Mouse (Mus musculus) embryonic stem cell, embryonic (primary cell): ENCODE measurements around the gene Pacrg.

Experiments used
- CTCF ChIA-PET, 4 experiments: fragments of 300-600 bp in 2 of 4; fragments of 350-600 bp in 2 of 4; sonication (Branson Sonifier 250); formaldehyde crosslinking; loops; one replicate each; lab custom pipeline; 2022; ENCODE audit warnings: inconsistent platforms in 2 of 4; lab: Charles Lee
- POLR2A ChIA-PET, 4 experiments: fragments of 300-600 bp in 2 of 4; fragments of 350-600 bp in 2 of 4; sonication (Branson Sonifier 250); formaldehyde crosslinking; loops; one replicate each; lab custom pipeline; 2022; ENCODE audit warnings: antibody characterized with exemption in 4 of 4, inconsistent platforms in 1 of 4; lab: Charles Lee

Gene Pacrg

DNA sequence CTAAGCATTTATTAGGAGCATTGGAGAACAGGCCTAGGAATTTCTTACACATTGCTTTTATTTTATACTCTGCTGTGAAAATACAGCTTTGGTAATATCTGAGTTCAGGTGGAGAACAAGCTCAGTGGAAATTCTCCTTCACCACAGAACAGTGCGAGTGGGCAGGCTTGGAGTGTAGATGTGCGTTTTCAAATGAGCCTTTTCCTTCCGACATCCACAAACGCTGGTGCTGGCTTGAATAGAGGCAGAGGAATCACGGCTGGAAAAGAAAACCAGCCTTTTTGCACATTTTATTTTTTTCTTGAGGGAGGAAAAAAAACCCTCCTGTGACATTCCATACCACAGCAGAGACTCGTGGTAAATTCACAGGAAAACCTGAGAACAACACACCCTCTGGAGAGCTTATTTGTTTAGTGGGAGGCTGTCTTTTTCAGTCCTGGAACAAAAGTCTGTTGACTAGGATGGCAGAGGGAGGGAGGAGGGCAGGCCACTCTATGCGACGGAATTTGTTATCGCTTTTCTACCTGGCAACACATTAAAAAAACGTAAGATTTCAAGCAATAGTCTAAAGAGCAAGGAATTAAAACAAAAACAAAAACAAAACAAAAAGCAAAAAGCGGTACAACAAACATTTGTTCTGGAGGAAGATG lies 320.5 kb downstream of the Pacrg start:
- ChIA-PET POLR2A (interaction anchor here in 1 of 4 experiments (1.2 kb wide), 1 partner anchor 14 kb away, joined by 3 read pairs; no protein-coding TSS in a partner anchor), CTCF (interaction anchor here in 1 of 4 experiments (0.9 kb wide), 1 partner anchor 19 kb away, joined by 3 read pairs; no protein-coding TSS in a partner anchor)

- ChIA-PET POLR2A (interaction anchor here (0.6 to 2.0 kb wide), 19 partner anchors 14 to 282 kb away, joined by 3 to 11 read pairs (median 3); no protein-coding TSS in a partner anchor), CTCF (interaction anchor here (0.6 to 2.3 kb wide), 6 partner anchors 14 to 1727 kb away, joined by 3 to 12 read pairs (median 7); no protein-coding TSS in a partner anchor)
These were observed 325.3 kb downstream of the Pacrg start for GRCm38 (mm10) chr17:10514812-10515211.

DNA sequence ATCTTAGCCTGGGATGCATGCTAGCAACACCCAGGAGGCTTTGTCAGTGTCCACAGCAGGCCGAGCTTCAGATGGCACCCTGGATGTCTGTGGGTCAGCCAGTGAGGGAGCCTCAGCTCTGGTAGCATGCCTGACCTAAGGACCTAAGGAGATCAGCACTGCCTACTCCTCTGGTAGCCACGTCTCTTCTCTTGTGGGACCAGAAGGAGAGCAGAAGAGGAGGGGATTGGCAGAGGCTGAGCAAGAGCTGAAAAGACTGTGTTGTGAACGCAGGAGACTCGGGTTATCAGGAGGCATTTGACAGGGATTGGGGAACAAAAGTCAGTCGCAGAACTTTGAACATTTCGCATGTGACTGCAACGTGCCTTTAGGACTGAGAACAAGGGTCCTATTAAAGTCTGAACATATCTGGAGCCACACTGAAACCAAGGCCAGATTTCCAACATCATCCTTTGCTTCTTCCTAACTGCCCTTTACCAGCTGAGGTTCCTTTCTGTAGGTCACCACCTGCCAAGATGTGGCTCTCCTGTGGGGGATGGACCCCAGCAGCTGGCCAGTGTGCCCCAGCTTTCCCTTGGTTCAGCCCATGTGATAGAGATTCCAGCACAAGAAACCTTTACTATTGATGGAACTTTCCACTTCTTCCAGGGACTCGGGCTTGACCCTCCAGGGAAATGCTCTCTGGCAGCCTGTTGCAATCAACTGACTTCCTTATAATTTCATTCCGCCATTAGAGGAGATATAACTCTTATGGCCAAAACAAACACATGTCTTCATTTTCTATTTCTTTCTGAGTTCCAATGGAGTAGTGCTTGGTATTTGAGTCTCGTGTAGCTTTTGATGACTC lies 329.0 kb downstream of the Pacrg start:
- POLR2A ChIA-PET, result interaction anchor here in 2 of 4 experiments (0.6 to 1.1 kb wide), 2 partner anchors 213 to 226 kb away, joined by 3 to 4 read pairs; no protein-coding TSS in a partner anchor
- CTCF ChIA-PET, result interaction anchor here in 2 of 4 experiments (0.5 to 1.4 kb wide), 2 partner anchors 10 to 203 kb away, joined by 4 read pairs; no protein-coding TSS in a partner anchor

DNA sequence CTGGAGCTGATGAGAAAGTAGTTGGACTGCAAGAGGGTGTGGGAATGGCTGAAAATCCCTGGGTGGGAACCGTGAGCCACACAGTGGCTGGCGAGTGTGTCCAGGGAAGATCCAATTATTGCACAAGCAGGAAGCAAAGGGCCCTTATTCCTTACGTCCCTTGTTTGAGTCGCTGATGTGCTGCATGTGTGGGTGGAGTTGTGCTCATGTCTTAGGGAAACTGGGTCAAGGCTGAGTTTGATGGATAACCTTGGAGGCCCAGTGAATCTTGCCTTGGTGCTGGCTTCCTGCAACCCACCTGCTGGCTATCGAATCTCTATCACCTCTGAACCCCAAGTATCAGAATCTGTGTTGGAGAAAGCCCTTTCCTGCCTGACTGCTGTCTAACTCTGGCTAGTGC lies 329.6 kb downstream of the Pacrg start:
- ChIA-PET CTCF (interaction anchor here in 2 of 4 experiments (1.1 to 1.4 kb wide), 2 partner anchors 10 kb away, joined by 4 to 9 read pairs; no protein-coding TSS in a partner anchor), POLR2A (interaction anchor here in 2 of 4 experiments (0.6 to 1.1 kb wide), 2 partner anchors 212 to 226 kb away, joined by 3 to 4 read pairs; no protein-coding TSS in a partner anchor)

DNA sequence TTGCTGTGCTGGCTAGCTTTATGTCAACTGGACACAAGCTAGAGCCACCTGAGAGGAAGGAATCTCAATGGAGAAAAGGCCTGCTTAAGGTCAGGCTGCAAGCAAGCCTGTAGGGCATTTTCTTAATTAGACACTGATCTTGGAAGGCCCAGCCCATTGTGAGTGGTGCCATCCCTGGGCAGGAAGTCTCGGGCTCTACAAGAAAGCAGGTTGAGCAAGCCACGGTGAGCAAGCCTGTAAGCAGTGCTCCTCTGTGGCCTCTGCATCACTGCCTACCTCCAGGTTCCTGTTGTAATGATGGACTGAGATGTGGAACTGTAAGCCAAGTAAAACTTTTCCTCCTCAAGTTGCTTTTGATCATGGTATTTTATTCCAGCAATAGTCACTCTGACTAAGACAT lies 332.0 kb downstream of the Pacrg start:
- ChIA-PET POLR2A (interaction anchor here in 2 of 4 experiments (0.6 to 1.2 kb wide), 2 partner anchors 559 to 847 kb away, joined by 3 to 4 read pairs; no protein-coding TSS in a partner anchor), CTCF (no interaction called here)

GRCm38 (mm10) chr17:10507466-10507865 lies 332.6 kb downstream of the Pacrg start:
- CTCF ChIA-PET, result no interaction called here

GRCm38 (mm10) chr17:10506896-10507295 lies 333.2 kb downstream of the Pacrg start:
- POLR2A ChIA-PET, result no interaction called here
- CTCF ChIA-PET, result no interaction called here

More at GRCm38 (mm10) chr17:10507466-10507865, 332.6 kb downstream of the Pacrg start:
- POLR2A ChIA-PET, result no interaction called here

DNA sequence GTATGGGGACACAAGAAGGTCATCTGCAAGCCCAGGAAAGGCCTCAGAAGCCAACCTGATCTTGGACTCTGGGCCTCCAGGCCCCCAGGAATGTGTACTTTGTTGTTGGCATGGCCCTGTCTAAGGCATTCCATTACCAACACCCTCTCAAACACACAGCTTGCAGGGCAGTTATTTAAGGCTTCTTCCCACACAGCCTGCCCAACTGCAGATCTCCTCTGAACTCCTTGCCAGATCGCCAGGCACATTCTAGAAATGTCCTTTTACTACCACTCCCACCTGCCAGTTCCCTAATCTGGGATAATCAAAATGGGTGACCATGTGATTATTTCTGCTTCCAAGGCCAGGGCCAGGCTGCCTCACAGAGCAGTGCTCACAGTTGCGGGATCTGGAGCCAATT lies 338.7 kb downstream of the Pacrg start:
- CTCF ChIA-PET, result interaction anchor here (0.5 to 1.5 kb wide), 147 partner anchors 8 to 1771 kb away, joined by 3 to 12 read pairs (median 4); no protein-coding TSS in a partner anchor

DNA sequence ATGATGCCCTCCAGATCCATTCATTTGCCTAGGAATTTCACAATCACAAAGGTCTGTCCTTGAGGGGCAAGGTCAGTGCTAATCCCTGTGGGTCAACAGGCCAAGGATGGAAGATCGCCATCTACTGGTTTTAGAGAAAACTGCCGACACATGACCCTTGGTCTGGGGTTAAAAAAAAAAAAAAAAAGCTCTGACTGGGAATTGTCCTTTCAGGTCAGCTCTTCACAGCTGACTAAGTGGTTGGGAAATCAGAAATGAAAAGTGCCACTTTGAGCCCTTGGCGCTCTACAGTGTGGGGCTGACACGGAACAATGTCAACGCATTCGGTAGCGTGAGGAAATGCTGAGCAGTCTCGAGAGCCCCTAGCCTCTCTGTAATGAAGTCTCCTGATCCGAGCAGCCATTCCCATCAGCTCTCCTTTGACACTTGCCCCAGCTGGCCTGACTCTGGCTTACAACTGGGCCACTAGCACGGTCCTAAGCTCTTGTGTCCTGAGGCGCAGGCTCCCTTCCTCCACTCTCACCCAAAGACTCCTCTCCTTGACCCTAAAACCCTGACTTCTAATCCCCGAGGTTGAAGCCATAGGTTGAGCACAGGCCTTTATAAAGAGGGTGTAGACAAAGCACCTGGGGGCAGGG lies 339.2 kb downstream of the Pacrg start:
- POLR2A ChIA-PET, result interaction anchor here (0.5 to 1.9 kb wide), 65 partner anchors 8 to 1711 kb away, joined by 3 to 14 read pairs (median 3); no protein-coding TSS in a partner anchor
- CTCF ChIA-PET, result interaction anchor here (0.5 to 1.5 kb wide), 148 partner anchors 8 to 1771 kb away, joined by 3 to 12 read pairs (median 4); no protein-coding TSS in a partner anchor

More for the DNA sequence above, 338.7 kb downstream of the Pacrg start:
- POLR2A ChIA-PET, result interaction anchor here (0.5 to 1.9 kb wide), 65 partner anchors 8 to 1711 kb away, joined by 3 to 14 read pairs (median 3); no protein-coding TSS in a partner anchor

DNA sequence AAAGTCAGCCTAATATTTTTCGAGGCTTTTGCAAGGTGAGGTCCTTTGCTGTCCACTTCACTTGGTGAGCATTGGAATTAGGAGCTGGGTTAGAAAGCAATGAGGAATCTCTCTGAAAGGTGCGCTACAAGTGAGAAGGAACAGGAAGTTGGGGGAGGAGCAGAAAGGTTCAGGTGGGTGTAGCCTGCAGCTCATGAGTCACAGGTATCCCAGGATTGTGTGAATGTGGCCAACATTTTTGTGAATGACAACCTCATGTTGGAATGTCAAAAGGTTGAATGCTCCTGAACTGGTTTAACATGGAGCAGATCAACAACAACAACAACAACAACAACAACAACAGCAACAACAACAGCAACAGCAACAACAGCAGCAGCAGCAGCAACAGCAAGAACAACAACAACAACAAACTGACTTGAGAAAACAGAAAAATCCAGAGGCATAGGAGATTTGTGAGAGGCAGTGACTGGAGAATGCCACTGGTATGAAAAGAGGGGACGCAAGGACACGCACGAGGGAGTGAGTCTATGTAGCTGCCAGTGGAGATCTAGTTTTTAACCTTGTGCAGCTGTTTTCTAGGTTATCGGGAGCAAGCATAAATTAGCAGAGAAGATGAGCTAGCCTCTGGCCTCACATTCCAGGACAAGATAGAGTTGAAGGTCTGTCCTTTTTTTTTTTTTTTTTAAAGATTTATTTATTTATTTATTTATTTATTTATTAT lies 341.0 kb downstream of the Pacrg start:
- CTCF ChIA-PET, result interaction anchor here in 1 of 4 experiments (0.8 kb wide), 1 partner anchor 1759 kb away, joined by 3 read pairs; no protein-coding TSS in a partner anchor
- POLR2A ChIA-PET, result interaction anchor here (0.5 to 2.8 kb wide), 19 partner anchors 22 to 1545 kb away, joined by 3 to 18 read pairs (median 3); no protein-coding TSS in a partner anchor

- CTCF ChIA-PET, result interaction anchor here in 1 of 4 experiments (0.7 to 0.8 kb wide), 2 partner anchors 131 to 182 kb away, joined by 3 to 4 read pairs; no protein-coding TSS in a partner anchor
- POLR2A ChIA-PET, result interaction anchor here in 3 of 4 experiments (0.6 to 2.8 kb wide), 14 partner anchors 10 to 650 kb away, joined by 3 to 18 read pairs (median 3); no protein-coding TSS in a partner anchor
These were observed 342.2 kb downstream of the Pacrg start for GRCm38 (mm10) chr17:10497781-10498420.

GRCm38 (mm10) chr17:10496066-10496465 lies 344.0 kb downstream of the Pacrg start:
- ChIA-PET CTCF (interaction anchor here in 2 of 4 experiments (0.7 to 1.2 kb wide), 2 partner anchors 178 to 179 kb away, joined by 3 read pairs; no protein-coding TSS in a partner anchor), POLR2A (interaction anchor here in 3 of 4 experiments (0.6 to 3.0 kb wide), 10 partner anchors 8 to 179 kb away, joined by 3 to 11 read pairs (median 3); no protein-coding TSS in a partner anchor)

GRCm38 (mm10) chr17:10495588-10495987 lies 344.5 kb downstream of the Pacrg start:
- POLR2A ChIA-PET, result interaction anchor here in 2 of 4 experiments (0.7 to 3.0 kb wide), 9 partner anchors 8 to 178 kb away, joined by 3 to 11 read pairs (median 4); no protein-coding TSS in a partner anchor
- CTCF ChIA-PET, result interaction anchor here in 3 of 4 experiments (0.7 to 1.2 kb wide), 3 partner anchors 152 to 178 kb away, joined by 3 read pairs; no protein-coding TSS in a partner anchor

GRCm38 (mm10) chr17:10493124-10493523 lies 347.0 kb downstream of the Pacrg start:
- ChIA-PET CTCF (interaction anchor here in 2 of 4 experiments (0.9 to 1.2 kb wide), 2 partner anchors 8 to 164 kb away, joined by 3 to 4 read pairs; no protein-coding TSS in a partner anchor), POLR2A (interaction anchor here in 2 of 4 experiments (0.7 to 1.9 kb wide), 5 partner anchors 61 to 168 kb away, joined by 3 to 4 read pairs (median 4); no protein-coding TSS in a partner anchor)

- ChIA-PET POLR2A (interaction anchor here in 1 of 4 experiments (0.5 kb wide), 1 partner anchor 145 kb away, joined by 3 read pairs; no protein-coding TSS in a partner anchor), CTCF (no interaction called here)
These were observed 349.5 kb downstream of the Pacrg start for GRCm38 (mm10) chr17:10490374-10491169.
